Mouse (Mus musculus) lung, adult 2 months (tissue): ENCODE data around the gene Ptprb.

ENCODE experiments used
- CTCF ChIP-seq: fragments of 200-500 bp; IDR thresholded peaks from 2 replicates; pipeline ENCODE4 v1.5.1; 2011; ENCODE audit warnings: mild to moderate bottlenecking, low read length, control low read depth; ENCODE audit not compliant: insufficient read depth
- POLR2A ChIP-seq: fragments of 200-500 bp; IDR thresholded peaks from 2 replicates; pipeline ENCODE4 v1.6.1; 2011; ENCODE audit warnings: low read depth, mild to moderate bottlenecking, control low read depth, low read length, borderline replicate concordance; ENCODE audit errors: extremely low read depth

DNA sequence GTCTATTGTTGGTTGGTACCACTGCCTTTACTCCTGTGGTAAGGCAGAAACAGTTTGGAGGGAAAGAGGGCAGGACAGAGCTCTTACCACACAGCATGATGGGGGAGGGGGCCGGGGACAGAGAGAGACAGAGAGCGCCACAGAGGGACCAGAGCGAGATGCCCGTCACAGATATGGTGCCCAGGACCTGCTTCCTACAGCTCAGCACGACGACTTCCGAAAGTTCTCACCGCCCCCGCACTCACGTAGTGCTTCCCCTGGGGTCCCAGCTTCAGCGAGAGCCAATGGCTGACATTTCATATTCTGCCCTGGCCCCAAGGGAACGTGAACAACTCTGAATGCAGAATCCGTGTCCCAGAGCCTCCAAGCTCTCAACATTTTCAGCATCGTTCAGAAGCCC, 122.2 kb downstream of the Ptprb start:
- TF ChIP-seq CTCF: no peak
- no peak for TF ChIP-seq POLR2A
